Mouse (Mus musculus) left cerebral cortex, adult 18-20 months (tissue): ENCODE results near the gene Mtpn. TPM values are rescaled to one million over a fixed set of nuclear protein-coding genes. Genes with fewer than 3 reads are reported as not detected.

Experiments used
- microRNA-seq, 2 experiments: library from miRNA; unstranded; fragments of <30 nt; microRNA quantifications; one replicate each; pipeline ENCODE4 v1.2.0; 2021
- total RNA-seq, 2 experiments: library from RNA; stranded (reverse); gene quantifications; 2 replicates each; pipeline ENCODE4 v1.2.3; 2021

The Mtpn gene
- total RNA-seq, 2 experiments from 2014 or later: 283 to 288 TPM

Small RNAs within 50 kb of the gene (microRNA-seq; reads per million reads assigned to microRNA genes)
- gene Gm23053: 0 reads per million in 2 experiments

Other genes with a start within 250 kb of the Mtpn start
- 10 to 100 TPM; 16.4 to 16.6 TPM for gene Slc13a4, start 231.8 kb downstream of the Mtpn start, total RNA-seq
- 1 to 10 TPM; 5.4 to 5.7 TPM for gene Fam180a, start 213.7 kb downstream of the Mtpn start, total RNA-seq